Mouse (Mus musculus) layer of hippocampus, adult 11-12 months (tissue): ENCODE data around the gene Tle3.

ENCODE experiments used
- DNase-seq: peaks from one replicate; pipeline ENCODE4 v3.0.0; 2022; ENCODE audit warnings: low spot score

Tle3 gene

DNA sequence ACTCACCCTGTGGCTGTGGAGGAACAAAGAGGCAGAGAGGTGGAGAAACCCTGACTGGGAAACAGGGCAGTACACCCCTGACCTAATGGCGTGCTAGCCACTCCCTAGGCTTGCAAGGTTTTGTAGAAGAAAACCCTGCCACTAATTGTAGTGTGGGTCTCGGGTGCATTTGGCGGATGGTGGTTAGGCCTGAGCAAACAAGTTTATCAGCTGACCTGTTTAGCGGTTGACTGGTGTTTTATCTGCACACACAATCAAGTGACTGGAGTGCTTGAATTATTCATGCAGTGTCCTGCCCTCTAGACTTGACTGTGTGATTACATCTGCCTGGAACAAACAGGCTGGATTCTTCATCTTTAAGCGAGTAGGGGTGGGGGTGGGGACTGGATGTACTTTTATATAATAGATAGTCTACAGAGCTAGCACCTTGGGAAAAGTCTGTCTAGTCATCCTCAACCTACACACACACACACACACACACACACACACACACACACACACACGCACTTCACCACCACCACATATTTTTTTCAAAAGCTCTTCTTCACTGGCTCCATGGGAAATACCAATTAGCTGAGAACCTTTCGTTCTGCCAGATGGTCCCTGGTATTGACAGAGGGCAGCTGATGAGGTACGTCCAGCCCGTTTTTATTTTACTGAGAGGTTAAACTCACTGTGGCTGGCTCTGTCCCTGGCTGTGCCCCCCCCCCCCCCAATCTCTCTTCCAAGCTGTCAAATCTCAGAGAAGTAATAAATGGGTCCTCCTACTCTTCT is 5.7 kb downstream of the Tle3 start:
- DNase-seq, result no peak

GRCm38 (mm10) chr9:61378516-61378915 is 6.3 kb downstream of the Tle3 start:
- peak; percentile 62 for DNase-seq

DNA sequence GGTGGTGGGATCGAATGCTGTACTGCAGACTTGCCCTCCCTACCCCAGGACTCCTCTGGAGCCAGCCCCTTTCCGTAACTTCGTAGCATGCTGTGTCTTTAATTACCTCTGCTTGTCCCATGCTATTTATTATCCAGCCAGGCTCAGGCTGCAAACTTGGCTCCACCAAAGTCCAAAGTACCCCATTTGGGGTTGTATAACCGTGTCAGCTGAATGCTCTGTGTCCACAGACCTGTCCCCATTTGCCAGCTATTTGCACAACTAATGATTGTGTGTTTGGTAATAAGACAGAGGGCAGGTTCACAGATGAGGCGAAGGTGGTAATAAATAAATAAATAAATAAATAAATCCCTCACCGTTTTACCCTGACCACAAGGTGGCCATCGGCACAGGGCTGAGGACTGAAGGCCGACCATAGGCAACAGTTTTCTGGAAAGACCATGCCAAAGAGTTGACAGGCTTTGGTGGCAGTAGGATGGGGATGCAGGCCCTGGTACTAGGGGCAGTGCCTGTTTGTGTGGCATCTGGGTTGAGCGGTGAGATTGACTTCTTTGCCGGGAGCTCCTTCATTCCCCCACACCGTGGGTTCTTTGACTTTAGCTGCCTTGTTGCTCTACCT is 7.0 kb downstream of the Tle3 start:
- DNase-seq, result no peak

GRCm38 (mm10) chr9:61380258-61381062 is 8.3 kb downstream of the Tle3 start:
- DNase-seq, result no peak

DNA sequence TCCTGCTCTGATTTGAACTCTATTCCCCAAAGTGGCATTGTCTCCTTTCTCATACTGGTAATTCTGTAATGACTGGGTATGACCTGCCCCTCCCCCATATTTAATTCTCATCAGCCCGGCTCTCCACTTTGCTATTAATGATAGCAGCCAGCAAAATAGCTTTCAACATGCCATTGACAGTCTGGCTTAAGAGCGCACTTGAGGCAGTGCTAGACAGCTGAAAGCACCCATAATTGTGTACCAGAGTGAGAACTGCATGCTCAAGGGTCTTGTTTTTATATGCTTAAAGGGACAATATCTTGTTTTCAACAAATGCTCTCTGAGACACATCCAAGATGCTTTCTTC is 8.9 kb downstream of the Tle3 start:
- no peak for DNase-seq

DNA sequence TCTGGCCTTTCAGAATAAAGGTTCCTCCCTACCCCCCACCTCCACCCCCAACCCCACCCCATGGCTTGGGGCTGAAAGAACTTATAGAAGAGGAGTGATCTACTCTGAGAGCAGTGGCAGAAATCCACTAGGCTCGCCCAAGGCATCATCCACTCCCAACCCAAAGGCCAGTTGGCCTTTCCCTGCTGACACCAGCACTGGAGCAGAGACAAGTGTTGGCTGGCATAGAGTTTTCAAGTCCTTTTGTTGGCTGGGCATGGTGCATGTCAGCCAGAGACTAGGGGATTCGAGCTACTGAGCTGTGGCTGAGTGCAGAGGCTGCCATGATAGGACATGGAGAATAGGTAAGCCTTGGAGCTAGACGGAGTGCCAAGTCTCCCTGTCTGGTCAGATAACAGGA is 9.3 kb downstream of the Tle3 start:
- DNase-seq, result no peak

DNA sequence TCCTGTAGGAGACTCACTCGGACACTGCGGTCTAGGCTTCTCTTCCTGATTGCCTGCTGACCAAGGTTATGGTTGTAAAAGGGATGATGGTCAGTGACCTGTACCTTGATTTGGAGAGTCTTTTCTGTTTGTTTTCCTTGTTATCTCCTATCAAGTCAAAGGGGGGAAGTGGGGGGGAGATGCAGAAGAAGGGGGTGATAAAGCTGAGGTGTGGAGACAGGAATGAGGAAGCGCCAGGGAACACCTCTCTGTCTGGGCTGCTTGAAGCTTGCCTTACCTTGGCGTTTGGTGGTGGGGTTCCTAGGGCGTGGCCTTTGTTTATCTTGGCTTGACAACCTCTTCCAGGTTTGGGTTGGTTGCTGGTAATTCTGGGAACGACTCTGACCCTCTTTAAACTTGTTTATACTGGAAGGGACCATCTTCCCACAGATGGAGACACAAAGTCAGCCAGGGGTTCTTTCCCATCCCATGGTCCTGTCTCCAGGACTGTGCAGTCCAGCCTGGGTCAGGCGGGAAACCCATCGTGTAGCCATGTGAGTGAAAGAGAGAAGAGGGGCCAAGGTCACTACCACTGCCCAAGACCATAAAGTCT is 10.5 kb downstream of the Tle3 start:
- no peak for DNase-seq

DNA sequence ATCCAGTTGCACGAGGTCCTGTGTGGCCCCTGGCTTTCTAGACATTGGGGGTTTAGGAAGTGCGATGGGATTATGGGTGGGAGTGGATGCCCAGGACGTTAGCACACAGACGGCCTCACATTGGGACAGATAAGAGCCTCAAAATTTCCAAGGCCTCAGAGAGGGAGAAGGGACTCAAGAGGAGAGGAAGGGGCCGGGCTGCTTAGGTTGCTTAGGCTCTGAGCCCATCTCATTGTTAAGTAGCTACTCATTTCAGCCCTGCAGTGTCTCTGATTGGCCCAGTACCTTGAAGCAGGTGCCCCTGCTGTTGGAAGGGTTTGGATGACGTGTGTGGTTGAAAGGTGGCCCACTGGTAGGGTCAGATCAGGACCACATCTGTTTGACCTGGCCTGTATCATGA is 11.9 kb downstream of the Tle3 start:
- no peak for DNase-seq

GRCm38 (mm10) chr9:61384646-61385443 is 12.7 kb downstream of the Tle3 start:
- DNase-seq, result no peak

DNA sequence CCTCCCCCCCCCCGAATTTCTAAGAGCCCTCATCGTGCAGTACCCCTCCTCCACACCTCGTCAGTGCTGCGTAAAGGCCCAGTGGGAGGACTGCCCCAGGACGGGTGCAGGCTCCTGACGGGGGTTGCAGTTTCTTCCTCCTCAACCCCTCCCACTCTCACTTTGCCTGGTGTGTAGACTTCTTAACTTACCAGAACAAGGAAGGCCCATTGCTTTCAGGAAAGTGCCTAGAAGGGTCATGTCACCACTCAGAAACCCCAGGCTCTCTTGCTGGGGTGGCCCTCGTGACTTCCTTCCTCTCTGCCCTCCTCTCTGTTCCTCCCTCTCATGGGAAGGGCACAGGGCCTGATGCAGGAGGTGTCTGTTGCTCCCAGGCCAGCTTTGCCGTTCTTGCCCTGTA is 13.6 kb downstream of the Tle3 start:
- DNase-seq, result peak; percentile 32

- no peak for DNase-seq
These were observed 14.1 kb downstream of the Tle3 start for GRCm38 (mm10) chr9:61386314-61386713.

GRCm38 (mm10) chr9:61387797-61388196 is 15.6 kb downstream of the Tle3 start:
- DNase-seq, result no peak

DNA sequence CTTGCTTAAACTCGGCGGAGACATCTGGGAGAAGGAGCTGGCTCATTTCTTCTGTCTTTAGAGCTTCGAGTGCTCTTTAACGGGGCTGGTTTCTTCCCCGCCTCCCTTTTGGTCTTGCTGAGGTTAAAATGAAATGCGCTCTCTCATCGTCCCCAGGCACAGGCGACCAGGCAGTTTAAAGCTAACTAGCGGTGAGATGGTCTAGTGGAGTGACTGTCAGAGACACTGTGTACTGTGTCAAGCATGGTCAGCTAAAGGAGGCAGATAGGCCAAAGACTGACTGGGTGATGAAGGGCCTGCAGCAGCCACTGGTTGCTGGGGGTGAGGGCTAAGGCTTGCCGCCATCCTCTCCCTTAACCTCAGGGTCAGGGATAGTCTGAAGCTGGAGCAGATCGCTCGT is 16.0 kb downstream of the Tle3 start:
- DNase-seq, result no peak

DNA sequence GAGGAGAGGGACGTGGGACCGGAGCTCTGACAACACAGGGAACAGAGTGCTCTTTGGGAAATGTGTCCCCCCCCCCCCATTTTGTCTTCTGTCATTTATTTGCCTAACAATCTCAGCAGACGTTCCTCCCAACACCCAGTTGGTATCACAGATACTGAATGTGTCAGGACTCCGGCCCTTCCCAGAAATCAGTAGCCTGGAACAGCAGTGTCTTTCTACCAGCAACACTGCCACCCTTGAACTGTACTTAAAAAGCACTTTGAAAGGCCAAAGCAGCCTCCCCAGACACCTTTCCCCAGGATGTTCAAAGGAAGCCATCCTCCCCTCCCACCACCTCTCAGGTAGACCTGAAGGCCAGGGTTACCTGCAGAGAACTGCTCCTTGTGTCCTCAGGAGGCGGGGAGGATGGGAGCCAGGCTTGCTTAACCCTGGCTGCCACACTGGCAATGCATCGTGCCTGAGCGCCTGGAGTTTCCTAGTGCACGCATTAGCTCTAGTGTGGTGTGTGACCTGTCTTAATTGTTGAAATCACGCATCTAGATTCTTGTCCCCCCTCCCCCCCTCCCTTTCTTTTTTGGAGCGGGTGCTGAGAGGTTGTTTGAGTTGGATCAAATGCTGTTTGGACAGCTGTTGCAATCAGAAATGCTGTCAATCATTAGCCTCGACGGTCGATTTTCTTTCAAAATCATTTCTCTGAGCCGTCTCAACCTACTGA is 16.7 kb downstream of the Tle3 start:
- DNase-seq, result no peak

DNA sequence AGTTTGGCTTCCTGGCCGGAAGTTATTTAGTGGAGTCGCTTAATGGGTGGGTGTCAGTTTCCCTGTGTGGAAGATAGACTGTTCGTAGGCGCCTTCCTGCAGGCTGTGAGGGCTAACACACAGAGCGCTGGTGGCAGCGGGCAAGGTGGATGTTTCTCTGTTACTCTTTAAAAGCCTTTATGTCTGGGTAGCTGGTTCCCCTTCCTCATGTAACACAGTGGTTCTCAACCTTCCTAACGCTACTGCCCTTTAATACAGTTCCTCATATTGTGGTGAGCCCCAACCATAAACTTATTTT is 17.2 kb downstream of the Tle3 start:
- DNase-seq, result no peak

DNA sequence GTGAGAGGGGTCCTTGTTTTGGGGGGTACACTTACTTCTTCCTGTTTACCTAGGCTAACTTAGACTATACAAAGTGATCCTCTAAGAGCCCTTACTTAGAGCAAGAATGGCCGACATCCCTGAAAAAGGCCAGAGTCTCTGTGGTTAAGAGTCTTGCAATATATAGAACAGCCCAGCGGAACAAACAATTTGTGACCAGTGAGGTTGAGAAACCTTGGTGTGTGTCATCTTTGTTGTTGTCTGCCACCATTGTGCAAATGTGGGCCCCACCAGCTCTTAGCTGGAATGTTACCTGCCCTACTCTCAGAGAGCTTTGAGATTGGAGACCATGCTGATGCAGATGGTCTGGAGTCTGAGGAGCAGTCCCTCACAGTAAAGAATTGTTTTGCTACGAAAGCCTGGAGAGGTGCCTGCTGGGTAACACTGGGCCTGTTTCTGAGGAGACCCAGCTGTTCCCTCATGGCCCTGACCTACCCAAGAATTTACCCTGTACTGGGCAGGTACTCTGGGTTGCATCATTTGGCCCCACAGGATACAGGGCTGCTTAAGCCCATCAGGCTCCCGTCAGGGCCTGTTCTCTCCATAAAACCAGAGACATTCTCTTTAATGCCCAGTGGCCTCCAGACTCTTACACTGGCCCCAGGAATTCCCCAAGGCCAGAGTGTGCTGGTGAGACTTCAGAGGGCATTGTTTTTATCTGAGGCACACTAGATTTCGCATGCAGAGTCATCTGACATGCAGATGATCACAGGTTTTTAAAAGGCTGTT is 19.6 kb downstream of the Tle3 start:
- DNase-seq, result no peak

DNA sequence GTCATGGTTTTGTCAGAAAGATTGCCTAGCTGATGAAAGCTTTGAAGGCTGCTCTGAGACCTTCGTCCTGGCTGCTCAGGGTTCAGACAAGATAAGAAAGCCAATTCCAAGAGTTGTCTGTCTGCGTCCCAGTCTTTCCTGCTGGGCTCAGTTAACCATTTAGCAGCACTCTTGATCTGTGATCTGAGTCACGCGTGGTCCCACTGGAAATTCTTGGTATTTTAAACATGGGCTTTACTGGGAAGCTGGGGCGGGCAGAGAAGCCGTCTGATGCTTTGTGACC is 20.1 kb downstream of the Tle3 start:
- DNase-seq, result no peak

DNA sequence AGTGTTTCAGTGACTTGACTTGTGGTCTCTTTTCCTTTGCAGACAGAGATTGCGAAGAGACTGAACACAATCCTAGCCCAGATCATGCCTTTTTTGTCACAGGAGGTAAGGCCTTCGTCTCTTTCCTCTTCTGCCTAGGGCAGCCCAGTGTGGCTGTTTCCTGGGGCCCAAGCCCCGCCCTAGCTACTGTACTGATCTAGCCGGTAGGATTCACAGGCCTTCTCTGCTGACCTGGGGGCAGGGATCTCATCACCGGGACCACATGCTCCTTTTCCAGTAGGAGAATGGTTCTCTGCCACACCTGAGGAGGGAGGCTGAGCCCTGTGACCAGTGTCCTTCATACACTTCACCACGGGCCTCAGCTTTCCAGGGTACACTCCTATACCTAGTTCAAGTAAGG is 21.0 kb downstream of the Tle3 start:
- DNase-seq, result no peak

- DNase-seq, result no peak
These were observed 21.7 kb downstream of the Tle3 start for GRCm38 (mm10) chr9:61393847-61394246.

DNA sequence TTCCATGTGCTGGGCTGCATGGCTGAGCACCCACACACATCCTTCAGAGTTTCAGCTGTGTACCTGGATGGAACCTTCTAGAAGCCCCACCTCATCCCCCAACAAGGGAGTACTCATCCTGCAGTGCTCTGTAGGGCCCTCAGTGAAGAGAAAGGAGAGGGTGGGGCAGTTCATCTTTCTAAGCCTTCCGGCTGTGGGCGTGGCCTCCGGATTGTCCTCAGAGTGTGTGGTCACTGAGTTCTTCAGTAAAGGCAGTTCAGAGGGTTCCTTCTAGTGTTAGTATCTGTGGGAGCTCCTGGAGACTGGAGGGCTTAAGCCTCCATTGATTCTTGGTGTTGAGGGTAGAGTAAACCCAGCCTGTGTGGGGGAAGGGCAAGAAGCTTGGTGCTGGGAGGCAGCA is 22.9 kb downstream of the Tle3 start:
- DNase-seq, result no peak

- DNase-seq, result no peak
These were observed 24.3 kb downstream of the Tle3 start for GRCm38 (mm10) chr9:61396474-61396873.
